Mouse (Mus musculus) C2C12 (cell line): ENCODE data around the gene Auts2.

Source experiments
- CTCF ChIP-seq: IDR thresholded peaks from one replicate; pipeline ENCODE4 v1.5.1; 2011; ENCODE audit not compliant: control insufficient read depth, insufficient read depth, insufficient read length
- MAX ChIP-seq: IDR thresholded peaks from one replicate; pipeline ENCODE4 v1.6.1; 2011; ENCODE audit warnings: mild to moderate bottlenecking, control low read depth
- MYOG ChIP-seq: IDR thresholded peaks from one replicate; pipeline ENCODE4 v1.6.1; 2011; ENCODE audit not compliant: control insufficient read depth, insufficient read length; ENCODE audit errors: extremely low read depth
- USF1 ChIP-seq: IDR thresholded peaks from one replicate; pipeline ENCODE4 v1.6.1; 2011; ENCODE audit warnings: low read depth, mild to moderate bottlenecking, control low read depth, moderate library complexity

DNA sequence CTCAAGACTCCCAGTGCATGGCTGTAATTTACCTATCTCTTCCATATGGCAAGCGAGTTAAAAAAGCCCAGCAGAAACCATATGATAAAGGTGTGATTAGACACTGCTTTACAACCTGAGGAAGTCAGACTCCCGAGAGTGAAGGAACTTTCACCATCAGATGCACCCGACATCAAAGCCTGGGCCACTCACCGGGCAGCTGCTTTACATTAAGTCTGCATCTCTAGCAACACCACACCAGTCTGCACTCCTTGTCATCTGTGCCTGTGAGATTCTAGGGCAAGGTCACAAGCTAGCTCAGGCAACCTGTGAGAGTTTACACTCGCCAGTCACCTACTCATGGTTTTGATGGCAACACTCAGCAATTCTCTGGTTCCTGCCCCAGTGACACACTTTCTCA, 596.3 kb downstream of the Auts2 start:
- TF ChIP-seq MAX (no peak), CTCF (no peak), USF1 (no peak), MYOG (no peak)
